Mouse (Mus musculus) induced T-regulatory cell, adult 2 months (primary cell): ENCODE results near the gene Klhl33.
"Not testable (repeated sequence)": the region's sequence is repeated elsewhere in the genome, so short reads cannot be mapped to it uniquely, and the experiment has no call there.

Experiments
- DNase-seq: peaks from one replicate; pipeline ENCODE4 v3.0.0-alpha.2; 2012; ENCODE audit warnings: low read depth

Gene Klhl33

GRCm38 (mm10) chr14:50897374-50897765, at the start of gene Klhl33:
Klhl33 (minus strand) TSS chr14:50897507.
- DNase-seq = no peak

- DNase-seq = not testable (repeated sequence)
Measured at GRCm38 (mm10) chr14:50945526-50945925, 48.2 kb upstream of the Klhl33 start.

GRCm38 (mm10) chr14:50945081-50945480, 47.8 kb upstream of the Klhl33 start:
- not testable (repeated sequence) for DNase-seq

GRCm38 (mm10) chr14:50944668-50945033, 47.3 kb upstream of the Klhl33 start:
- DNase-seq = not testable (repeated sequence)

GRCm38 (mm10) chr14:50943932-50944667, 46.8 kb upstream of the Klhl33 start, which contains the start of gene Gm49342:
Gm49342 (plus strand) TSS chr14:50944517.
- DNase-seq = peak; percentile 94

- DNase-seq = peak; percentile 42
Measured at GRCm38 (mm10) chr14:50938940-50939339, 41.6 kb upstream of the Klhl33 start.

- DNase-seq = no peak
Measured at GRCm38 (mm10) chr14:50938119-50938908, 41.0 kb upstream of the Klhl33 start.

GRCm38 (mm10) chr14:50936649-50937048, 39.3 kb upstream of the Klhl33 start:
- DNase-seq = no peak

- peak; percentile 58 for DNase-seq
Measured at GRCm38 (mm10) chr14:50931493-50932020, 34.2 kb upstream of the Klhl33 start.

GRCm38 (mm10) chr14:50930754-50931492, 33.6 kb upstream of the Klhl33 start, which contains the start of the genes Pip4p1 and Pnp:
Pip4p1 (minus strand) TSS chr14:50930856.
Pnp (plus strand) TSS chr14:50931082.
- peak; percentile 98 for DNase-seq

GRCm38 (mm10) chr14:50930377-50930753, 33.1 kb upstream of the Klhl33 start:
- DNase-seq = peak; percentile 87

GRCm38 (mm10) chr14:50929951-50930350, 32.6 kb upstream of the Klhl33 start:
- no peak for DNase-seq

GRCm38 (mm10) chr14:50927366-50927765, 30.1 kb upstream of the Klhl33 start:
- no peak for DNase-seq

GRCm38 (mm10) chr14:50925111-50925920, 28.0 kb upstream of the Klhl33 start:
- DNase-seq = no peak

- DNase-seq = peak; percentile 98
Measured at GRCm38 (mm10) chr14:50924281-50925064, 27.2 kb upstream of the Klhl33 start, which contains the start of the genes Osgep and Apex1. Osgep (minus strand) TSS chr14:50924893. Apex1 (plus strand) TSS chr14:50924968.

- not testable (repeated sequence) for DNase-seq
Measured at GRCm38 (mm10) chr14:50923437-50923836, 26.1 kb upstream of the Klhl33 start.

- no peak for DNase-seq
Measured at GRCm38 (mm10) chr14:50911356-50911755, 14.0 kb upstream of the Klhl33 start.

GRCm38 (mm10) chr14:50908126-50908525, 10.8 kb upstream of the Klhl33 start:
- DNase-seq = no peak

- DNase-seq = not testable (repeated sequence)
Measured at GRCm38 (mm10) chr14:50905327-50905726, 8.0 kb upstream of the Klhl33 start.

- no peak for DNase-seq
Measured at GRCm38 (mm10) chr14:50904828-50905129, 7.5 kb upstream of the Klhl33 start.
